Mouse (Mus musculus): ENCODE data around the gene Rnf216. TPM values are rescaled to one million over a fixed set of nuclear protein-coding genes. Genes with fewer than 3 reads are reported as not detected.
A peak's percentile ranks its signal among the peaks of the same experiment; 100 is the strongest.

Gene Rnf216
- polyA plus RNA-seq, 1 experiment: not detected

GRCm38 (mm10) chr5:143059182-143059581 is 53.6 kb downstream of the Rnf216 start:
- 0 out of 2 replicates have a peak, but pooled peaks cover 2% of the 10 kb centered on the region for H3K4me1 ChIP-seq (ENCODE audit: control insufficient read depth, insufficient read depth, low read length)
- TF ChIP-seq CTCF (IDR thresholded peaks at IDR 0.05; ENCODE audit: insufficient read depth, low read depth, low read length) (no peak), POLR2A (IDR thresholded peaks at IDR 0.05; ENCODE audit: insufficient read depth, low read depth, low read length) (no peak)
- H3K27ac ChIP-seq (ENCODE audit: insufficient read depth, low read depth, low read length): no peak overlapping the region
- no peak overlapping the region for H3K4me3 ChIP-seq (ENCODE audit: insufficient read depth, low read depth, low read length)

- Histone ChIP-seq H3K4me1 (ENCODE audit: control insufficient read depth, insufficient read depth, low read length) (peaks cover 2% of the 10 kb centered on the region; the same call in 1 of the 2 replicates), H3K27ac (ENCODE audit: insufficient read depth, low read depth, low read length) (peak overlapping the region; percentile 67; the same call in 1 of the 2 replicates), H3K4me3 (ENCODE audit: insufficient read depth, low read depth, low read length) (no peak overlapping the region)
- TF ChIP-seq CTCF (IDR thresholded peaks at IDR 0.05; ENCODE audit: insufficient read depth, low read depth, low read length) (no peak), POLR2A (IDR thresholded peaks at IDR 0.05; ENCODE audit: insufficient read depth, low read depth, low read length) (no peak)
Measured at GRCm38 (mm10) chr5:143058675-143059074, 54.1 kb downstream of the Rnf216 start.

DNA sequence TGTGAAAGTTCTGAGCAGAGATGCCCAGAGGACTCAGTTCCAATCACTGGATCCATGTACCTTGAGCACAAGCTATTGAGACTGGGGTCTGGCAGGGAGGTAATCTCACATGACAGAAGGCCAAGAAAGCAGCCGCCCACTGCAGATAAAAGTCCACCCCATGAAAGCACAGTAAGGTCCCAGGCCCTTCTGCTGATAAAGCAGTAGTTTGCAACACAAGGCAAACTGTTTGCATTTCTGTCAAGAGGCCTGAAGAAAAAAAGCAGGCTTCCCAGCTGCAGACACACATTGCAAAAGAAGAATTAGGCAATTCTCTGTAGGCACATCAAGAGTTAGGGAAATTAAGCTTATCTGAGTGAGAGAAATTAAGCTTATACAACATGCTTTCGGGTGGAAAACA is 54.6 kb downstream of the Rnf216 start:
- TF ChIP-seq POLR2A (IDR thresholded peaks at IDR 0.05; ENCODE audit: insufficient read depth, low read depth, low read length): no peak
- no peak for TF ChIP-seq CTCF (IDR thresholded peaks at IDR 0.05; ENCODE audit: insufficient read depth, low read depth, low read length)
- no peak overlapping the region for H3K4me3 ChIP-seq (ENCODE audit: insufficient read depth, low read depth, low read length)
- H3K27ac ChIP-seq (ENCODE audit: insufficient read depth, low read depth, low read length): peak overlapping the region; percentile 67
- 26% methylated on average over 2 of the region's 2 CpGs for WGBS
- peaks cover 5% of the 10 kb centered on the region; the same call in 1 of the 2 replicates for H3K4me1 ChIP-seq (ENCODE audit: control insufficient read depth, insufficient read depth, low read length)

GRCm38 (mm10) chr5:143057753-143058152 is 55.0 kb downstream of the Rnf216 start:
- TF ChIP-seq POLR2A (IDR thresholded peaks at IDR 0.05; ENCODE audit: insufficient read depth, low read depth, low read length) (no peak), CTCF (IDR thresholded peaks at IDR 0.05; ENCODE audit: insufficient read depth, low read depth, low read length) (no peak)
- WGBS: 50% methylated on average over 1 of the region's 1 CpGs
- H3K27ac ChIP-seq (ENCODE audit: insufficient read depth, low read depth, low read length): peak overlapping the region; percentile 67
- H3K4me1 ChIP-seq (ENCODE audit: control insufficient read depth, insufficient read depth, low read length): peaks cover 8% of the 10 kb centered on the region
- H3K4me3 ChIP-seq (ENCODE audit: insufficient read depth, low read depth, low read length): no peak overlapping the region

DNA sequence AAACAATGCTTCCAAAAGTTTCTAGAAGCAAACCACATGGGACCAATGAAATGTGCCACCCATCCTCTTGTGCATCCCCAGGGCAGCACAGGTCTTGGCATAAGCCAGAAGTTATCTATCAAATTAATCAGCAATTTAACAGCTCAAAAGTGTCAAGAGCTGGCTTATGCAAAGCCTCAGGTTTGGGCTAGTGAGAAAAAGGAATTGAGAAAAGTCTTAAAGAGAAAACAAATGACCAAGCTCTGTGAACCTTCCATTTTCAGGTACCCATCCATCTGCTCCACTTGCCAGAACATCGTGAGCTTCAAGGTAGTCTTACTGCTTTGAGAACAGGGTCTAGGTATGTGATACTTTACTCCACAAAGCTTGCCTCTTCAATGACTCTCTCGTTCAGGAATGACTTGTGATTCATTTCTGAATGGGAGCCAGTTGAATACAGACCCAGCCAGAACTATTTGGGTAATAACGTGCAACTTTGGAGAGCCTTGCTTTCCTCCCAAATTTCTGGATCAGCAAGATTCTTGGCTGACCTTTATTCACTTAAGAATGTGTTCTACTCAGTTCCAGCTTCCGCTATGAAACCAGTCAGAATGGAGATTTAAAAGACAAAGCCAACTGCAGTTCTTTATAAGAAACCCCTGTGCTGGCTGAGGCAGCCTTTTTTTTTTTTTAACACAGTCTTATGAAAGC is 56.5 kb downstream of the Rnf216 start:
- Histone ChIP-seq H3K27ac (ENCODE audit: insufficient read depth, low read depth, low read length) (no peak overlapping the region), H3K4me1 (ENCODE audit: control insufficient read depth, insufficient read depth, low read length) (peaks cover 10% of the 10 kb centered on the region), H3K4me3 (ENCODE audit: insufficient read depth, low read depth, low read length) (no peak overlapping the region)
- TF ChIP-seq CTCF (IDR thresholded peaks at IDR 0.05; ENCODE audit: insufficient read depth, low read depth, low read length) (no peak), POLR2A (IDR thresholded peaks at IDR 0.05; ENCODE audit: insufficient read depth, low read depth, low read length) (no peak)
- 53% methylated on average over 4 of the region's 4 CpGs for WGBS

DNA sequence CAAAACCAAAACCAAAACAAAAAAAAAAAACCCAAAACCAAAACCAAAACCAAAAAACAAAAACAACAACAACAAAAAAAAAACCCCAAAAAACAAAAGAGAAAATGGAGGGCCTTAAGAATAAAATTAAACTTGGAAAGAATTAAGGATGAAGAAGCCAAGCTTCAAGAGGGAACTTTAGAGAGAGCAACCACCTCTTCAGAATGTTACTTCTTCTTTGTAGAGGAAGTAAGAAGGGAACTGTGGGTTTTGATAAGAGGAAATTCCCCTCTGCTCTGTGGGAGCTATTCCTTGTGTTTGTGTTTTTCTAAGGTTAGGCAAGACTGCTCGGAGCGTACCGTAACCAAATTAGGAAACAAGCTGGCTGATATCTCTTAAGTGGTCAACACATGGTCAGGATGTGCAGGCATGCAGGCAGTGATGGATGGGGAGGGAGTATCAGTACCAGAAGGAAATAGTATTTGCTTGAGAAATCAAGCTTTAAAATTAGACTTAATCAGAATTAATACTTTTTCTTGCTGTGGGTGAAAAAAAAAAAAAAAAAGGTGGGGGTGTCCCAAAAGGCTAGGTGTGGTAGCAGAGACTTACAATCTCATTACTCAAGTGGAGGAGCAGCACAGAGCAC is 57.2 kb downstream of the Rnf216 start:
- 89% methylated on average over 3 of the region's 3 CpGs for WGBS
- Histone ChIP-seq H3K27ac (ENCODE audit: insufficient read depth, low read depth, low read length) (no peak overlapping the region), H3K4me1 (ENCODE audit: control insufficient read depth, insufficient read depth, low read length) (peaks cover 10% of the 10 kb centered on the region), H3K4me3 (ENCODE audit: insufficient read depth, low read depth, low read length) (no peak overlapping the region)
- no peak for TF ChIP-seq CTCF (IDR thresholded peaks at IDR 0.05; ENCODE audit: insufficient read depth, low read depth, low read length)
- no peak for TF ChIP-seq POLR2A (IDR thresholded peaks at IDR 0.05; ENCODE audit: insufficient read depth, low read depth, low read length)

DNA sequence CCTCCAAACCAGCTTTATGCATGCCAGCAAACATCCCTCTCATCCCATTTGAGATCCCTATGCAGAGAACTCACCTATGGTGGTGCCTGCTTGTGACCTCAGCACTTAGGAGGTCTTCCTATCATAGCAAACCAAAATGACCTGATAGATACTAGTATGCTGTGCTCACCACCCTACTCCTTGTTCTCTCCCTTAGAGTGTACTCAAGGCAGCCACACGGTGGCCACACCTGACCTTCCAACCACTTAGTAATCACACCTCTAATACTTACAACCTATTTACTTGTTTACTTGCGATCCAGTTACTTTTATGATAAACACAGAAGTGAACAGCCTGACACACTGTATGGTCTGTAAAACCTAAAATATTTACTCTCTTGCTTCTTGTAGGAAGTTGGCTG is 58.1 kb downstream of the Rnf216 start:
- WGBS: 88% methylated on average over 2 of the region's 2 CpGs
- no peak overlapping the region for H3K27ac ChIP-seq (ENCODE audit: insufficient read depth, low read depth, low read length)
- H3K4me3 ChIP-seq (ENCODE audit: insufficient read depth, low read depth, low read length): no peak overlapping the region
- TF ChIP-seq CTCF (IDR thresholded peaks at IDR 0.05; ENCODE audit: insufficient read depth, low read depth, low read length): no peak
- no peak for TF ChIP-seq POLR2A (IDR thresholded peaks at IDR 0.05; ENCODE audit: insufficient read depth, low read depth, low read length)
- H3K4me1 ChIP-seq (ENCODE audit: control insufficient read depth, insufficient read depth, low read length): peaks cover 10% of the 10 kb centered on the region

DNA sequence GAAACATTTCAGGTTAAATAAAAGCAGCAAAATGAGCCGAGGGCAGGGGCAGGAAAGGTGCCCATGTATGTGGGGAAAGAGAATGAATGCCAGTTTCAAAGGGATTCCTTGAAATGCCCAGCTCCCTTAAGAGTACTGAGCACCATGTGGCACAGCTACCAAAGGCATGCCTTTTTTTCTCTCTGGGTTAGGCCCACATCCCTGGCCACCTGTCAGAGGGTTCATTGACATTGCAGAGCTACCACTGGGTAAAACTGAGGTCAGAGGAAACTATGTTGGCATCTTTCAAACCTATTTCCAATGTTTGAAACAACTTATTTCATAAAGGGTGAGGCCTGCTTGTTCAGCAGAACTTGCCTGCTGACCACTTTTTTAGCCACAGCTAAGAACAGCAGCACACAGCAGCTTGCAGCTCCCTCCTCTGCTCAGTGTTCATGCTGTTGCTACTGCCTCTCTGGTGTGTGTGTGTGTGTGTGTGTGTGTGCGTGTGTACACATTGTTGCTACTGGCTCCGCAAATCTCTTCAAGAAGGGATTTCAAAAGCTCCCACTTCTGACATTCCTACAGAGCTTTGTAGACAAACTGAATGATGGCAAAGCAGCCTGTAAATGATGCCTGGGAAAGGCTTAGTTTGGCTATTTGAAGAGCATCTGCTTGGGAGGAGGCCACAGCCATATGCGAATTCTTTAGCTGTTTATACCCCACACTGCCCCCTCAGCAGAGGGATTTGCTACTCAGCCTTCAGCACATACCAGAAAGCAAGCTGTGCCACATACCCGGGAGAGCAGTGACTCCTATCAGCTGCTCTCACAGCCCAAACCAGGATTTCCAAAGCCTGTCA is 59.4 kb downstream of the Rnf216 start:
- H3K4me1 ChIP-seq (ENCODE audit: control insufficient read depth, insufficient read depth, low read length): peaks cover 12% of the 10 kb centered on the region
- H3K4me3 ChIP-seq (ENCODE audit: insufficient read depth, low read depth, low read length): no peak overlapping the region
- 32% methylated on average over 5 of the region's 5 CpGs for WGBS
- TF ChIP-seq CTCF (IDR thresholded peaks at IDR 0.05; ENCODE audit: insufficient read depth, low read depth, low read length) (no peak), POLR2A (IDR thresholded peaks at IDR 0.05; ENCODE audit: insufficient read depth, low read depth, low read length) (no peak)
- H3K27ac ChIP-seq (ENCODE audit: insufficient read depth, low read depth, low read length): peak overlapping the region; percentile 2; the same call in 1 of the 2 replicates

GRCm38 (mm10) chr5:143052677-143053076 is 60.1 kb downstream of the Rnf216 start:
- TF ChIP-seq POLR2A (IDR thresholded peaks at IDR 0.05; ENCODE audit: insufficient read depth, low read depth, low read length) (no peak), CTCF (IDR thresholded peaks at IDR 0.05; ENCODE audit: insufficient read depth, low read depth, low read length) (no peak)
- H3K4me3 ChIP-seq (ENCODE audit: insufficient read depth, low read depth, low read length): no peak overlapping the region
- 0 out of 2 replicates have a peak overlapping the region, but pooled peaks have one; percentile 7 for H3K27ac ChIP-seq (ENCODE audit: insufficient read depth, low read depth, low read length)
- H3K4me1 ChIP-seq (ENCODE audit: control insufficient read depth, insufficient read depth, low read length): peaks cover 17% of the 10 kb centered on the region
- WGBS: 92% methylated on average over 2 of the region's 2 CpGs

Measured in olfactory bulb, adult 2 months (tissue).